Mouse (Mus musculus) kidney, adult 11 months (tissue): ENCODE measurements at regions not wholly inside any gene's neighbourhood (a gene's known extent, or its start where the extent isn't known, plus 50 kb on each side); places are given as distances from the start of the nearest gene placed in this dataset.

ENCODE experiments used
- DNase-seq: peaks from one replicate; pipeline ENCODE4 v3.0.0; 2022

- DNase-seq = no peak
Measured at GRCm38 (mm10) chr8:34756916-34757315, 645.4 kb upstream of the Gm10131 start.

GRCm38 (mm10) chr8:34756171-34756570 is 644.6 kb upstream of the Gm10131 start:
- DNase-seq = no peak

- DNase-seq = no peak
Measured at GRCm38 (mm10) chr8:34755480-34755879, 643.9 kb upstream of the Gm10131 start.

- DNase-seq = no peak
Measured at GRCm38 (mm10) chr8:34753046-34753445, 641.5 kb upstream of the Gm10131 start.

GRCm38 (mm10) chr8:34748521-34748920 is 637.0 kb upstream of the Gm10131 start:
- no peak for DNase-seq

GRCm38 (mm10) chr8:34745706-34746105 is 634.2 kb upstream of the Gm10131 start:
- DNase-seq = no peak

GRCm38 (mm10) chr8:34744682-34745081 is 633.1 kb upstream of the Gm10131 start:
- DNase-seq = no peak

- no peak for DNase-seq
Measured at GRCm38 (mm10) chr8:34744179-34744578, 632.6 kb upstream of the Gm10131 start.

GRCm38 (mm10) chr8:34743137-34743536 is 631.6 kb upstream of the Gm10131 start:
- no peak for DNase-seq

GRCm38 (mm10) chr8:34740836-34741235 is 629.3 kb upstream of the Gm10131 start:
- no peak for DNase-seq

GRCm38 (mm10) chr8:34739836-34740804 is 628.6 kb upstream of the Gm10131 start:
- no peak for DNase-seq

- DNase-seq = no peak
Measured at GRCm38 (mm10) chr8:34736214-34736613, 624.7 kb upstream of the Gm10131 start.

GRCm38 (mm10) chr8:34735006-34735405 is 623.5 kb upstream of the Gm10131 start:
- DNase-seq = no peak

GRCm38 (mm10) chr8:34732808-34733207 is 621.3 kb upstream of the Gm10131 start:
- no peak for DNase-seq

- DNase-seq = no peak
Measured at GRCm38 (mm10) chr8:34732362-34732761, 620.8 kb upstream of the Gm10131 start.

GRCm38 (mm10) chr8:34731096-34731999 is 619.8 kb upstream of the Gm10131 start:
- no peak for DNase-seq

GRCm38 (mm10) chr8:34729585-34729984 is 618.0 kb upstream of the Gm10131 start:
- no peak for DNase-seq

GRCm38 (mm10) chr8:34727699-34728098 is 616.2 kb upstream of the Gm10131 start:
- no peak for DNase-seq

GRCm38 (mm10) chr8:34726145-34726767 is 614.7 kb upstream of the Gm10131 start:
- no peak for DNase-seq

- DNase-seq = no peak
Measured at GRCm38 (mm10) chr8:34725546-34725945, 614.0 kb upstream of the Gm10131 start.

- no peak for DNase-seq
Measured at GRCm38 (mm10) chr8:34709911-34710733, 598.6 kb upstream of the Gm10131 start.

GRCm38 (mm10) chr8:34709316-34709715 is 597.8 kb upstream of the Gm10131 start:
- DNase-seq = no peak
